ENCODE assay signal across 10 mouse cellular contexts in genomic region chr7:127942097-127942496, GRCm38 (mm10). TPM values are rescaled to one million over a fixed set of nuclear protein-coding genes. Genes with fewer than 3 reads are reported as not detected.
DNase-seq lines count a peak whose midpoint lies in the region; ATAC-seq and TF ChIP-seq lines count a peak whose summit lies in the region.
"Not testable (repeated sequence)": the region's sequence is repeated elsewhere in the genome, so short reads cannot be mapped to it uniquely, and the experiment has no call there.
"Had no signal": no experiment of that assay in that cellular context is flagged by ENCODE, and none has a peak within 500 bp of the region (broad histone marks: within the 10 kb centered on the region; RNA-seq: fewer than 3 reads in every experiment).

No protein-coding gene starts in this region.

- not testable (repeated sequence) for H3K9ac ChIP-seq in ES-E14 (ENCODE audit: insufficient read depth, low read depth, low read length, poor library complexity, severe bottlenecking); intestine, postnatal 0 days (ENCODE audit: low read depth, low read length); liver, embryonic 14.5 days (replicated peaks); midbrain, postnatal 0 days (replicated peaks; ENCODE audit: low read length, poor library complexity, severe bottlenecking)

- WGBS in intestine, postnatal 0 days = 51% methylated on average over 2 of the region's 2 CpGs
- WGBS in liver, embryonic 14.5 days (ENCODE audit: insufficient replicate concordance) = 22% methylated on average over 2 of the region's 2 CpGs
- 45% methylated on average over 2 of the region's 2 CpGs for WGBS in midbrain, postnatal 0 days

- peak; percentile 27 for DNase-seq in CD4-positive helper T cell, adult 2 months (ENCODE audit: low read depth, low spot score)
- DNase-seq in ES-E14 (ENCODE audit: low read depth, low spot score); gastrocnemius, adult 2 months; liver, embryonic 14.5 days (ENCODE audit: low read depth in 3 of 3, low spot score in 3 of 3); midbrain, postnatal 0 days (ENCODE audit: low spot score): not testable (repeated sequence)

- H3K4me1 ChIP-seq in ES-E14 (ENCODE audit: control insufficient read depth in 2 of 2, insufficient read depth in 2 of 2, low read length in 2 of 2, poor library complexity in 1 of 2); intestine, postnatal 0 days (replicated peaks; ENCODE audit: control insufficient read depth, insufficient read depth, low read length); liver, embryonic 14.5 days (replicated peaks; ENCODE audit: control insufficient read depth in 2 of 2, insufficient read depth in 2 of 2, low read length in 1 of 2); midbrain, postnatal 0 days (ENCODE audit: insufficient read depth, low read length): not testable (repeated sequence)

- not testable (repeated sequence) for H3K4me3 ChIP-seq in ES-E14 (ENCODE audit: insufficient read depth in 1 of 2, low read depth in 1 of 2, low read length in 2 of 2, poor library complexity in 1 of 2, severe bottlenecking in 1 of 2); gastrocnemius, adult 2 months; intestine, postnatal 0 days (ENCODE audit: low read depth, low read length); liver, embryonic 14.5 days (ENCODE audit: insufficient read depth in 1 of 2, low read depth in 2 of 2, low read length in 2 of 2); midbrain, postnatal 0 days (ENCODE audit: low read depth, low read length)

- H3K9me3 ChIP-seq in ES-E14 (ENCODE audit: control insufficient read depth, insufficient read depth, low read depth, low read length); intestine, postnatal 0 days (ENCODE audit: control insufficient read depth); liver, embryonic 14.5 days (ENCODE audit: control insufficient read depth, low read length); midbrain, postnatal 0 days (ENCODE audit: low read length): not testable (repeated sequence)

- peak; percentile 28; the same call in 1 of the 2 replicates for TF ChIP-seq CTCF in gastrocnemius, adult 2 months (IDR thresholded peaks at IDR 0.05)
- peak; percentile 51 for TF ChIP-seq CTCF in intestine, postnatal 0 days (IDR thresholded peaks at IDR 0.05; ENCODE audit: low read depth)
- peak; percentile 30; the same call in 1 of the 2 replicates for TF ChIP-seq CTCF in liver, embryonic 14.5 days (IDR thresholded peaks at IDR 0.05; ENCODE audit: low read depth)
- 0 out of 2 replicates have a peak, but pooled peaks have one; percentile 24 for TF ChIP-seq CTCF in midbrain, postnatal 0 days (IDR thresholded peaks at IDR 0.05)

- H3K27ac ChIP-seq in ES-E14 (ENCODE audit: insufficient read depth, low read depth, low read length, poor library complexity, severe bottlenecking); gastrocnemius, adult 2 months; intestine, postnatal 0 days (ENCODE audit: low read depth, low read length); liver, embryonic 14.5 days; midbrain, postnatal 0 days (ENCODE audit: low read depth, low read length): not testable (repeated sequence)

- not testable (repeated sequence) for H3K4me2 ChIP-seq in intestine, postnatal 0 days (replicated peaks; ENCODE audit: low read depth); liver, embryonic 14.5 days (ENCODE audit: low read depth); midbrain, postnatal 0 days (ENCODE audit: low read depth, low read length, poor library complexity, severe bottlenecking)

- not testable (repeated sequence) for TF ChIP-seq EP300 in liver, embryonic 14.5 days (IDR thresholded peaks at IDR 0.05; ENCODE audit: low read depth)

- in situ Hi-C loops in ES-E14 (cut with MboI; ENCODE audit: low sequenced_read_pairs in 2 of 2, unreplicated experiment in 2 of 2) = not testable (repeated sequence)

- not testable (repeated sequence) for ATAC-seq in intestine, postnatal 0 days; liver, embryonic 14.5 days (ENCODE audit: insufficient read depth); midbrain, postnatal 0 days (ENCODE audit: low FRiP score)

- intact Hi-C loops in gastrocnemius, adult 2 months (cut with DNase I) = not testable (repeated sequence)

- H3K27me3 ChIP-seq in intestine, postnatal 0 days (replicated peaks; ENCODE audit: control insufficient read depth, insufficient read depth, low read length) = peaks cover 11% of the 10 kb centered on the region
- H3K27me3 ChIP-seq in liver, embryonic 14.5 days (ENCODE audit: control insufficient read depth, insufficient read depth, low read length) = peaks cover 12% of the 10 kb centered on the region
- peaks cover 15% of the 10 kb centered on the region for H3K27me3 ChIP-seq in midbrain, postnatal 0 days (ENCODE audit: insufficient read depth, low read length)

- H3K36me3 ChIP-seq in ES-E14 (ENCODE audit: control insufficient read depth, insufficient read depth, low read length, poor library complexity, severe bottlenecking); intestine, postnatal 0 days (ENCODE audit: control insufficient read depth, insufficient read depth); liver, embryonic 14.5 days (replicated peaks; ENCODE audit: control insufficient read depth, insufficient read depth, low read depth); midbrain, postnatal 0 days (ENCODE audit: insufficient read depth, low read length): not testable (repeated sequence)

TF ChIP-seq in ES-E14, 5 proteins besides CTCF, POLR2A, EP300 and RAD21:
- TF ChIP-seq ZNF384 (IDR thresholded peaks at IDR 0.05; ENCODE audit: low read depth, low read length) = peak; percentile 79

RNA-seq across cellular contexts. Expression of gene Prss36, which starts 4.4 kb away (rescaled TPM):
- 15.3 and 15.4 TPM in 2 replicates for total RNA-seq in ES-E14 (2012; rRNA removed)
- 1 to 10 TPM; 6.0 to 7.1 TPM for total RNA-seq in gastrocnemius, adult 2 months (2021)
- 6.3 and 6.6 TPM in 2 replicates for polyA plus RNA-seq in intestine, postnatal 0 days (2015; fragmentation: Nextera tagmentation; extraction: Ambion mirVana)
- 2.0 and 2.3 TPM in 2 replicates for polyA plus RNA-seq in liver, embryonic 14.5 days (2012; rRNA removed)
- polyA plus RNA-seq in liver, embryonic 14.5 days (2014; fragmentation: Nextera tagmentation; extraction: Ambion mirVana) = 3.0 TPM in 2 replicates
- 6.1 and 20.1 TPM in 2 replicates for total RNA-seq in midbrain, postnatal 0 days (2014; rRNA removed)
- polyA plus RNA-seq in midbrain, postnatal 0 days (2015; fragmentation: Nextera tagmentation; extraction: Ambion mirVana) = 13.3 and 15.5 TPM in 2 replicates

RNA-seq across cellular contexts. Expression of gene Prss8, which starts 12.2 kb away (rescaled TPM):
- total RNA-seq in ES-E14 (2012; rRNA removed) = 11.3 and 16.5 TPM in 2 replicates
- not detected for total RNA-seq in gastrocnemius, adult 2 months (2021)
- 63.0 and 64.4 TPM in 2 replicates for polyA plus RNA-seq in intestine, postnatal 0 days (2015; fragmentation: Nextera tagmentation; extraction: Ambion mirVana)
- polyA plus RNA-seq in liver, embryonic 14.5 days (2012; rRNA removed) = 8.3 and 12.6 TPM in 2 replicates
- 9.8 and 10.3 TPM in 2 replicates for polyA plus RNA-seq in liver, embryonic 14.5 days (2014; fragmentation: Nextera tagmentation; extraction: Ambion mirVana)
- 0.90 and 2.7 TPM in 2 replicates for total RNA-seq in midbrain, postnatal 0 days (2014; rRNA removed)
- polyA plus RNA-seq in midbrain, postnatal 0 days (2015; fragmentation: Nextera tagmentation; extraction: Ambion mirVana) = 0.37 and 0.69 TPM in 2 replicates
- total RNA-seq: gastrocnemius, postnatal 10 days; gastrocnemius, postnatal 4 days; hematopoietic stem cell, adult 5-6 weeks had no signal
- polyA plus RNA-seq: CD4-positive, CD25-positive, alpha-beta regulatory T cell, adult 4 months had no signal

RNA-seq across cellular contexts. Expression of gene Fus, which starts 25.2 kb away (rescaled TPM):
- 91.6 and 142 TPM in 2 replicates for total RNA-seq in ES-E14 (2012; rRNA removed)
- 10 to 100 TPM; 77.8 to 99.5 TPM for total RNA-seq in gastrocnemius, adult 2 months (2021)
- polyA plus RNA-seq in intestine, postnatal 0 days (2015; fragmentation: Nextera tagmentation; extraction: Ambion mirVana) = 120 and 132 TPM in 2 replicates
- 169 and 278 TPM in 2 replicates for polyA plus RNA-seq in liver, embryonic 14.5 days (2012; rRNA removed)
- polyA plus RNA-seq in liver, embryonic 14.5 days (2014; fragmentation: Nextera tagmentation; extraction: Ambion mirVana) = 15.8 and 17.1 TPM in 2 replicates
- 29.3 and 41.9 TPM in 2 replicates for total RNA-seq in midbrain, postnatal 0 days (2014; rRNA removed)
- 207 and 244 TPM in 2 replicates for polyA plus RNA-seq in midbrain, postnatal 0 days (2015; fragmentation: Nextera tagmentation; extraction: Ambion mirVana)

RNA-seq across cellular contexts. Expression of gene Kat8, which starts 29.8 kb away (rescaled TPM):
- total RNA-seq in ES-E14 (2012; rRNA removed) = 35.1 and 35.6 TPM in 2 replicates
- total RNA-seq in gastrocnemius, adult 2 months (2021) = 10 to 100 TPM; 24.3 to 26.6 TPM
- polyA plus RNA-seq in intestine, postnatal 0 days (2015; fragmentation: Nextera tagmentation; extraction: Ambion mirVana) = 17.4 and 18.0 TPM in 2 replicates
- 9.6 and 13.7 TPM in 2 replicates for polyA plus RNA-seq in liver, embryonic 14.5 days (2012; rRNA removed)
- polyA plus RNA-seq in liver, embryonic 14.5 days (2014; fragmentation: Nextera tagmentation; extraction: Ambion mirVana) = 15.7 and 17.6 TPM in 2 replicates
- 28.1 and 33.7 TPM in 2 replicates for total RNA-seq in midbrain, postnatal 0 days (2014; rRNA removed)
- polyA plus RNA-seq in midbrain, postnatal 0 days (2015; fragmentation: Nextera tagmentation; extraction: Ambion mirVana) = 34.8 TPM in 2 replicates

RNA-seq across cellular contexts. Expression of gene Bckdk, which starts 38.2 kb away (rescaled TPM):
- total RNA-seq in ES-E14 (2012; rRNA removed) = 53.9 and 56.4 TPM in 2 replicates
- 100 to 1,000 TPM; 169 to 177 TPM for total RNA-seq in gastrocnemius, adult 2 months (2021)
- polyA plus RNA-seq in intestine, postnatal 0 days (2015; fragmentation: Nextera tagmentation; extraction: Ambion mirVana) = 94.0 and 94.2 TPM in 2 replicates
- polyA plus RNA-seq in liver, embryonic 14.5 days (2012; rRNA removed) = 28.0 and 29.7 TPM in 2 replicates
- 68.3 and 76.0 TPM in 2 replicates for polyA plus RNA-seq in liver, embryonic 14.5 days (2014; fragmentation: Nextera tagmentation; extraction: Ambion mirVana)
- 47.8 and 77.7 TPM in 2 replicates for total RNA-seq in midbrain, postnatal 0 days (2014; rRNA removed)
- 52.7 and 63.7 TPM in 2 replicates for polyA plus RNA-seq in midbrain, postnatal 0 days (2015; fragmentation: Nextera tagmentation; extraction: Ambion mirVana)
